Mouse (Mus musculus): ENCODE data around the gene Jhy. TPM values are rescaled to one million over a fixed set of nuclear protein-coding genes. Genes with fewer than 3 reads are reported as not detected.

The Jhy gene
- polyA plus RNA-seq, 1 experiment from 2014 or later = 1.9 TPM

DNA sequence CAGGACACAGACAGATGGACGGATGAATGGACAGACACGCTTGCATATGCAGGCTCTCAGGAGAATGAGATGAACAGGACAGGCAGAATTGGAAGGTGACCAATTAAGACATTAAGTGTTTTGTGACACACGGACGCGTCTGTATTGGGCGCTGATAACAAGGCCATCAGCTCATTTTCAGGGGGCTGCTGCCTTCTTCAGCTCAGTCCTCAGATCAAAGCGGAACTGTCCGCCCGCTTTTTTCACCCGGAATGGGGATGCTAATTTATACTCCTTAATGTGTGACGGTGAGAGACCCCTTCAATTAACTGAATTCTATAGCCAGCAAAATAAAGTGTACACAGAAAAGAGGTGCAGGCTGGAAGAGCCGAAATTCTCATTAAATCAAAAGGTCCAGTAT lies 74.5 kb downstream of the Jhy start:
- 36% methylated on average over 12 of the region's 12 CpGs for WGBS
- no peak overlapping the region for H3K4me2 ChIP-seq (replicated peaks)
- H3K4me1 ChIP-seq (replicated peaks; ENCODE audit: control insufficient read depth, insufficient read depth, low read length) = no peaks in the 10 kb centered on the region
- no peak overlapping the region for H3K27ac ChIP-seq
- H3K36me3 ChIP-seq (replicated peaks; ENCODE audit: control insufficient read depth, insufficient read depth) = no peaks in the 10 kb centered on the region
- H3K9me3 ChIP-seq (ENCODE audit: control insufficient read depth, low read length) = no peaks in the 10 kb centered on the region
- no peak overlapping the region for H3K4me3 ChIP-seq (replicated peaks; ENCODE audit: low read length)
- ATAC-seq (ENCODE audit: low FRiP score) (no peak), DNase-seq (ENCODE audit: low spot score) (no peak)
- peaks cover 31% of the 10 kb centered on the region for H3K27me3 ChIP-seq (ENCODE audit: control insufficient read depth, insufficient read depth, low read length)
- H3K9ac ChIP-seq = no peak overlapping the region

DNA sequence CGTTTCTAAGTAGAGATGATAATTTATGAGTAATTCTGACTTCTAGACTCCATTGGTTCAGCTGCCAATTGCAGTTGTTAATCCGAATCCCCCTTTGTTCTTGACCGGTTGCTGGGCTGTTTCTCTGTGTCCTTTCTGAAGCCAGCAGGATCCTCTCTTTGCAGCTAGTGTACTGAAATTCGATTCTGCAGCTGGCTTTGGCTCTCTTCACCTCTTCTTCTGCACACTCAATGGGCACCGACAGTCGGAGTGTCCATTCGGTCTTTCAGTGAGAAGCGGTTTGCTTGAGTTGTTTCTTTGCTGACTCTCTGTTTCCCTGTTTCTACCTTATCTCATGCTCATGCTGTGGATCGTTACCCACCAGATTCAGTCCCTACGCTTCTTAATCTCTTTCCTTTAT lies 78.2 kb downstream of the Jhy start:
- Histone ChIP-seq H3K4me2 (replicated peaks) (no peak overlapping the region), H3K9ac (no peak overlapping the region), H3K36me3 (replicated peaks; ENCODE audit: control insufficient read depth, insufficient read depth) (no peaks in the 10 kb centered on the region), H3K4me3 (replicated peaks; ENCODE audit: low read length) (no peak overlapping the region), H3K4me1 (replicated peaks; ENCODE audit: control insufficient read depth, insufficient read depth, low read length) (no peaks in the 10 kb centered on the region), H3K9me3 (ENCODE audit: control insufficient read depth, low read length) (no peaks in the 10 kb centered on the region), H3K27ac (no peak overlapping the region), H3K27me3 (ENCODE audit: control insufficient read depth, insufficient read depth, low read length) (peaks cover 63% of the 10 kb centered on the region)
- ATAC-seq (ENCODE audit: low FRiP score) (no peak), DNase-seq (ENCODE audit: low spot score) (no peak)
- WGBS = 34% methylated on average over 10 of the region's 10 CpGs

DNA sequence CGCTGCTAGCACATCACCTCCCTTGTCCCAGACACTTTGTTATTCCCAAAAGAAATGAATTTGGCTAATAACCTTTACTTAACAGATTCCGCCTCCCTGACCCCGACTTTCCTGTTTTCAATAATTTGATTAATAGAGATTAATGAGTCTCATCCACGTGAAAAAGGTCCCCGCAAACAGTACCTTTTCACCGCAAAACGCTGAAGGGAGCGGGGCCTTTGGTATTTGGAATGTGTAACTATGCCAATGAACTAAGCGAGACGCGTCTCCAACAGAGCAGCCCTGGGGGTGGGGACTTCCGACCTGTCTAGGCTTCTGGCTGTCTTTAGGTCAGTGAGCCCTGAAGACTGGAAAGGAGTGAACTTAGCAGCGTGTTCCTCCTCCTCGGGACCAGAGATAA lies 84.9 kb downstream of the Jhy start:
- no peak for DNase-seq (ENCODE audit: low spot score)
- Histone ChIP-seq H3K4me3 (replicated peaks; ENCODE audit: low read length) (no peak overlapping the region), H3K9ac (no peak overlapping the region), H3K4me1 (replicated peaks; ENCODE audit: control insufficient read depth, insufficient read depth, low read length) (0 out of 2 replicates have a peak, but pooled peaks cover 4% of the 10 kb centered on the region), H3K27me3 (ENCODE audit: control insufficient read depth, insufficient read depth, low read length) (peaks cover 91% of the 10 kb centered on the region), H3K36me3 (replicated peaks; ENCODE audit: control insufficient read depth, insufficient read depth) (no peaks in the 10 kb centered on the region), H3K4me2 (replicated peaks) (no peak overlapping the region), H3K27ac (no peak overlapping the region), H3K9me3 (ENCODE audit: control insufficient read depth, low read length) (no peaks in the 10 kb centered on the region)
- ATAC-seq (ENCODE audit: low FRiP score) = no peak
- WGBS = 2% methylated on average over 14 of the region's 14 CpGs

DNA sequence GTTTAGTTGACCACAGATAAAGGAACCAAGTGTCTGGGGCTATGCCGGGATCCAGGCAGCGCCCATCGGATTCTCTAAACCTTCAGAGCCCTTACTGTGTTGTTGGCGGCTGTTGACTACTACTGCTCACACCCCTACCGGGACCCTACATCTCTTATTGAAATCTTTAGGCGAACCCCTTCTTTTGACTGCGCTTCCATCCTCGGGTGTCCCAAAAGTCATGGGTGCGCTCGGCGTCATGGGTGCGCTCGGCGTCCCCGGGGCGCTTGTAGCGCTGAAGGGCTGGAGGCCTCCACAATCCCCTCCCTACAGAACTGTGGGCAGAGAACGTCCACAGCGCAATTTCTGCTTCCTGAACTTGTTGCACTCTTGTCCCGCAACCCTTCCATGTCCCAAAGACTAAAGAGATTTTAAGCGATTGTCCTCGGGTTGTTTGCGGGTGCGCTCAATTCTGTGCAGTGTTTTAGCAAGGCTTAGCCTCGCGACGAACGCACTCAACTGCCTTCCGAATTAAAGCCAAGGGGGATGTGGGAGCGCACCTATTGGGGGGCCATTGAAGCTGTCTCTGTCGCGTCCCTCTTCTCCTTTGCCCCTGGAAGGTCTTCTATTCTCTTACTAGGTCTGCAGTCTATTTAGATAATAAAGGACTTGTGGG lies 85.5 kb downstream of the Jhy start:
- Histone ChIP-seq H3K27ac (no peak overlapping the region), H3K9me3 (ENCODE audit: control insufficient read depth, low read length) (no peaks in the 10 kb centered on the region), H3K27me3 (ENCODE audit: control insufficient read depth, insufficient read depth, low read length) (peaks cover 94% of the 10 kb centered on the region), H3K36me3 (replicated peaks; ENCODE audit: control insufficient read depth, insufficient read depth) (no peaks in the 10 kb centered on the region), H3K9ac (no peak overlapping the region), H3K4me1 (replicated peaks; ENCODE audit: control insufficient read depth, insufficient read depth, low read length) (0 out of 2 replicates have a peak, but pooled peaks cover 4% of the 10 kb centered on the region), H3K4me3 (replicated peaks; ENCODE audit: low read length) (no peak overlapping the region), H3K4me2 (replicated peaks) (no peak overlapping the region)
- under 1% methylated on average over 32 of the region's 32 CpGs for WGBS
- no peak for DNase-seq (ENCODE audit: low spot score)
- no peak for ATAC-seq (ENCODE audit: low FRiP score)

GRCm38 (mm10) chr9:40877881-40878235 lies 86.1 kb downstream of the Jhy start:
- Histone ChIP-seq H3K9ac (no peak overlapping the region), H3K36me3 (replicated peaks; ENCODE audit: control insufficient read depth, insufficient read depth) (no peaks in the 10 kb centered on the region), H3K27ac (no peak overlapping the region), H3K4me2 (replicated peaks) (0 out of 2 replicates have a peak overlapping the region, but pooled peaks have one; percentile 2), H3K9me3 (ENCODE audit: control insufficient read depth, low read length) (no peaks in the 10 kb centered on the region), H3K4me1 (replicated peaks; ENCODE audit: control insufficient read depth, insufficient read depth, low read length) (0 out of 2 replicates have a peak, but pooled peaks cover 4% of the 10 kb centered on the region), H3K27me3 (ENCODE audit: control insufficient read depth, insufficient read depth, low read length) (peaks cover 94% of the 10 kb centered on the region), H3K4me3 (replicated peaks; ENCODE audit: low read length) (peak overlapping the region; percentile 9; the same call in 1 of the 2 replicates)
- ATAC-seq (ENCODE audit: low FRiP score) = no peak
- WGBS = under 1% methylated on average over 26 of the region's 29 CpGs
- no peak for DNase-seq (ENCODE audit: low spot score)

GRCm38 (mm10) chr9:40877146-40877880 lies 86.6 kb downstream of the Jhy start:
- peaks cover 94% of the 10 kb centered on the region for H3K27me3 ChIP-seq (ENCODE audit: control insufficient read depth, insufficient read depth, low read length)
- H3K4me1 ChIP-seq (replicated peaks; ENCODE audit: control insufficient read depth, insufficient read depth, low read length) = 0 out of 2 replicates have a peak, but pooled peaks cover 4% of the 10 kb centered on the region
- peak overlapping the region; percentile 9; the same call in 1 of the 2 replicates for H3K4me3 ChIP-seq (replicated peaks; ENCODE audit: low read length)
- H3K4me2 ChIP-seq (replicated peaks) = 0 out of 2 replicates have a peak overlapping the region, but pooled peaks have one; percentile 2
- no peak overlapping the region for H3K9ac ChIP-seq
- ATAC-seq (ENCODE audit: low FRiP score) (no peak), DNase-seq (ENCODE audit: low spot score) (no peak)
- no peaks in the 10 kb centered on the region for H3K9me3 ChIP-seq (ENCODE audit: control insufficient read depth, low read length)
- H3K36me3 ChIP-seq (replicated peaks; ENCODE audit: control insufficient read depth, insufficient read depth) = no peaks in the 10 kb centered on the region
- WGBS = under 1% methylated on average over 42 of the region's 42 CpGs
- no peak overlapping the region for H3K27ac ChIP-seq

- WGBS = 11% methylated on average over 5 of the region's 5 CpGs
- DNase-seq (ENCODE audit: low spot score) (no peak), ATAC-seq (ENCODE audit: low FRiP score) (no peak)
- H3K9me3 ChIP-seq (ENCODE audit: control insufficient read depth, low read length) = no peaks in the 10 kb centered on the region
- no peaks in the 10 kb centered on the region for H3K36me3 ChIP-seq (replicated peaks; ENCODE audit: control insufficient read depth, insufficient read depth)
- H3K9ac ChIP-seq = no peak overlapping the region
- H3K4me1 ChIP-seq (replicated peaks; ENCODE audit: control insufficient read depth, insufficient read depth, low read length) = 0 out of 2 replicates have a peak, but pooled peaks cover 4% of the 10 kb centered on the region
- no peak overlapping the region for H3K4me3 ChIP-seq (replicated peaks; ENCODE audit: low read length)
- peaks cover 94% of the 10 kb centered on the region for H3K27me3 ChIP-seq (ENCODE audit: control insufficient read depth, insufficient read depth, low read length)
- no peak overlapping the region for H3K4me2 ChIP-seq (replicated peaks)
- H3K27ac ChIP-seq = no peak overlapping the region
These were observed 87.2 kb downstream of the Jhy start for GRCm38 (mm10) chr9:40876693-40877092.

DNA sequence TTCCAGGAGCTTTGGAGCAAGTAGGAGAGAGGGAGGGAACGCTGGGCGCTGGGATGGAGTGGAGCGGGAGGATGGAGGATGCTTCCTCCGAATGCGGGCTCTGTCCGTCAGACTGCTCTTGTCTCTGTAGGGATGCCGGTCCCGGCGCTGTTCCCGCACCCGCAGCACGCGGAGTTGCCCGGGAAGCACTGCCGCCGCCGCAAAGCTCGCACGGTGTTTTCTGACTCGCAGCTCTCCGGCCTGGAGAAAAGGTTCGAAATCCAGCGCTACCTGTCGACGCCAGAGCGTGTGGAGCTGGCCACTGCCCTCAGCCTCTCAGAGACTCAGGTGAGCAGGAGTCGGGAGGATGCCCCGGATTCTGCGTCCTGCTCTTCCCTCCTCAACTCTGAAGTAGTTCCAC lies 87.8 kb downstream of the Jhy start:
- H3K4me2 ChIP-seq (replicated peaks) = no peak overlapping the region
- no peak overlapping the region for H3K4me3 ChIP-seq (replicated peaks; ENCODE audit: low read length)
- no peaks in the 10 kb centered on the region for H3K36me3 ChIP-seq (replicated peaks; ENCODE audit: control insufficient read depth, insufficient read depth)
- 0 out of 2 replicates have a peak, but pooled peaks cover 4% of the 10 kb centered on the region for H3K4me1 ChIP-seq (replicated peaks; ENCODE audit: control insufficient read depth, insufficient read depth, low read length)
- peaks cover 94% of the 10 kb centered on the region for H3K27me3 ChIP-seq (ENCODE audit: control insufficient read depth, insufficient read depth, low read length)
- H3K27ac ChIP-seq = no peak overlapping the region
- no peak for ATAC-seq (ENCODE audit: low FRiP score)
- WGBS = 1% methylated on average over 29 of the region's 29 CpGs
- H3K9ac ChIP-seq = no peak overlapping the region
- H3K9me3 ChIP-seq (ENCODE audit: control insufficient read depth, low read length) = no peaks in the 10 kb centered on the region
- no peak for DNase-seq (ENCODE audit: low spot score)

DNA sequence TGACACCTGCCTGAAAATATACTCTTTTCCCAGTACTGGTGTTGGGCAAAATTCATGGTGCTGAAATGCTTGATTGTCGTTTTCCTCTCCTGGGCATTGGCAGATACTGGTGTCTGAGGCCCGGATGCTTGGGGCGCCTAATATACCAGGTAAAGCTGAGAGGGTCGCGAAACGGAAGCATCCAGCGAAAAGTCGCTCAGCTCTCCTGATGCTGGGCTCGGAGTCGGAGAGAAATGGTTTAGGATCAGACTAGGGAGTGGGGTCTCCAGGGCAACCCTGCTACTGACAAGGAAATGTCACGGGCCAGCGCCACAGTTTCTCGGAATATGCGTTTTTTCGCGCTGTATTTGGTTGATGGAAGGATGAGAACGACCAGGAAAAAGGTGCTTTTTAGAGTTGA lies 88.5 kb downstream of the Jhy start:
- under 1% methylated on average over 17 of the region's 17 CpGs for WGBS
- Histone ChIP-seq H3K4me2 (replicated peaks) (no peak overlapping the region), H3K27ac (no peak overlapping the region), H3K4me1 (replicated peaks; ENCODE audit: control insufficient read depth, insufficient read depth, low read length) (0 out of 2 replicates have a peak, but pooled peaks cover 4% of the 10 kb centered on the region), H3K9ac (no peak overlapping the region), H3K27me3 (ENCODE audit: control insufficient read depth, insufficient read depth, low read length) (peaks cover 93% of the 10 kb centered on the region), H3K9me3 (ENCODE audit: control insufficient read depth, low read length) (no peaks in the 10 kb centered on the region), H3K36me3 (replicated peaks; ENCODE audit: control insufficient read depth, insufficient read depth) (no peaks in the 10 kb centered on the region), H3K4me3 (replicated peaks; ENCODE audit: low read length) (no peak overlapping the region)
- DNase-seq (ENCODE audit: low spot score) (no peak), ATAC-seq (ENCODE audit: low FRiP score) (no peak)
